15 mouse cellular contexts compared by ENCODE assay signal in the genomic region with DNA sequence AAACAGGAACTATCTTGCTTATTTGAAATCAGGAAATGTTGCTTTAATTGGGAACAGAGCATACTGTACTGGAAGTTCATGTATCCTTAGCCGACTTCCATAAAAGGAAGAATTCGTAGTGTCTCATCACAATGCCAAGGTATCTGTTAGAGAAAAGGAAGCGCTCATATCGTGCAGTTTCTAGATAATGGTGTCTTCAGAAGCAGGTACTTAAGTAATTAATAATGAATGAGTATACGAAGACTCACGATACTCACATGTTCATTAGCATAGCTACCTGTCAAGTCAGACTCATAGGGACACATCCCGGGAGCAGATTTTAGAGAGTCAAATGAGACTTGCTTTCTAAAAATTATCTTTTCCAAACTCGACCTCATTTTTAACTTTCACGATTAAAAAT. TPM values are rescaled to one million over a fixed set of nuclear protein-coding genes. Genes with fewer than 3 reads are reported as not detected.
DNase-seq lines count a peak whose midpoint lies in the region; ATAC-seq and TF ChIP-seq lines count a peak whose summit lies in the region.
"Had no signal": no experiment of that assay in that cellular context is flagged by ENCODE, and none has a peak within 500 bp of the region (broad histone marks: within the 10 kb centered on the region; RNA-seq: fewer than 3 reads in every experiment).

No protein-coding gene starts in this region.

- no peak overlapping the region for H3K4me2 ChIP-seq in heart, embryonic 12.5 days
- H3K4me2 ChIP-seq in lung, embryonic 14.5 days: no peak overlapping the region
- no peak overlapping the region for H3K4me2 ChIP-seq in intestine, embryonic 14.5 days (ENCODE audit: low read length)
- H3K4me2 ChIP-seq in stomach, embryonic 14.5 days (replicated peaks; ENCODE audit: low read depth, low read length): no peak overlapping the region

- no peak for DNase-seq in heart, postnatal 4 days
- no peak for DNase-seq in lung, embryonic 14.5 days
- DNase-seq in lung, postnatal 4 days: no peak
- no peak for DNase-seq in intestine, embryonic 14.5 days (ENCODE audit: low spot score)
- no peak for DNase-seq in gastrocnemius, postnatal 25 days
- DNase-seq in kidney, adult 2 months: no peak
- DNase-seq: adrenal gland, postnatal 25 days; kidney, adult 18-20 months; kidney, postnatal 25 days had no signal

- peaks cover 5% of the 10 kb centered on the region for H3K9me3 ChIP-seq in heart, embryonic 12.5 days (replicated peaks)
- H3K9me3 ChIP-seq in lung, embryonic 14.5 days (ENCODE audit: low read depth, low read length): no peaks in the 10 kb centered on the region
- H3K9me3 ChIP-seq in intestine, embryonic 14.5 days (ENCODE audit: control insufficient read depth, low read length): no peaks in the 10 kb centered on the region
- H3K9me3 ChIP-seq in stomach, embryonic 14.5 days (ENCODE audit: control insufficient read depth, low read depth, low read length): no peaks in the 10 kb centered on the region
- H3K9me3 ChIP-seq: liver, embryonic 12.5 days; midbrain, embryonic 12.5 days had no signal

- no peak overlapping the region for H3K9ac ChIP-seq in heart, embryonic 12.5 days
- no peak overlapping the region for H3K9ac ChIP-seq in lung, embryonic 14.5 days
- no peak overlapping the region for H3K9ac ChIP-seq in intestine, embryonic 14.5 days (ENCODE audit: low read length)
- H3K9ac ChIP-seq in stomach, embryonic 14.5 days (replicated peaks; ENCODE audit: low read depth, low read length): no peak overlapping the region
- H3K9ac ChIP-seq: liver, embryonic 12.5 days had no signal

- H3K4me1 ChIP-seq in heart, embryonic 12.5 days (replicated peaks): peaks cover 38% of the 10 kb centered on the region
- H3K4me1 ChIP-seq in lung, embryonic 14.5 days (ENCODE audit: insufficient read depth): peaks cover 16% of the 10 kb centered on the region; the same call in 1 of the 2 replicates
- peaks cover 17% of the 10 kb centered on the region for H3K4me1 ChIP-seq in intestine, embryonic 14.5 days (replicated peaks; ENCODE audit: control insufficient read depth, insufficient read depth, low read length)
- peaks cover 14% of the 10 kb centered on the region; the same call in 1 of the 2 replicates for H3K4me1 ChIP-seq in stomach, embryonic 14.5 days (ENCODE audit: control insufficient read depth, insufficient read depth, low read length)
- H3K4me1 ChIP-seq in kidney, adult 2 months (ENCODE audit: control insufficient read depth, insufficient read depth, low read length): no peaks in the 10 kb centered on the region

- no peak for TF ChIP-seq CTCF in lung, embryonic 14.5 days (IDR thresholded peaks at IDR 0.05; ENCODE audit: low read depth)
- TF ChIP-seq CTCF in kidney, adult 2 months (conservative IDR thresholded peaks at IDR 0.05; ENCODE audit: insufficient read depth, insufficient read length, low read depth, low read length): no peak

- no peak overlapping the region for H3K4me3 ChIP-seq in heart, embryonic 12.5 days
- no peak overlapping the region for H3K4me3 ChIP-seq in lung, embryonic 14.5 days (ENCODE audit: low read depth, low read length)
- no peak overlapping the region for H3K4me3 ChIP-seq in intestine, embryonic 14.5 days (ENCODE audit: low read depth, low read length)
- H3K4me3 ChIP-seq in stomach, embryonic 14.5 days (ENCODE audit: low read depth, low read length): no peak overlapping the region
- H3K4me3 ChIP-seq in kidney, adult 2 months (ENCODE audit: insufficient read depth, low read depth, low read length): no peak overlapping the region

- 57% methylated on average over 9 of the region's 9 CpGs for WGBS in heart, embryonic 12.5 days
- WGBS in lung, embryonic 14.5 days: 56% methylated on average over 9 of the region's 9 CpGs
- whole genome bisulfite sequencing in intestine, embryonic 14.5 days: 72% methylated on average over 9 of the region's 9 CpGs
- 73% methylated on average over 9 of the region's 9 CpGs for WGBS in stomach, embryonic 14.5 days
- 82% methylated on average over 9 of the region's 9 CpGs for WGBS in kidney, adult 2 months

- H3K27ac ChIP-seq in heart, embryonic 12.5 days (ENCODE audit: poor library complexity, severe bottlenecking): peak overlapping the region; percentile 93
- peak overlapping the region; percentile 70; the same call in 1 of the 2 replicates for H3K27ac ChIP-seq in lung, embryonic 14.5 days (ENCODE audit: low read depth)
- H3K27ac ChIP-seq in intestine, embryonic 14.5 days (ENCODE audit: low read depth): peak overlapping the region; percentile 82
- peak overlapping the region; percentile 68 for H3K27ac ChIP-seq in stomach, embryonic 14.5 days (ENCODE audit: low read length)
- no peak overlapping the region for H3K27ac ChIP-seq in kidney, adult 2 months (ENCODE audit: insufficient read depth, low read depth, low read length)
- H3K27ac ChIP-seq: liver, embryonic 12.5 days; macrophage; midbrain, embryonic 12.5 days had no signal

- H3K36me3 ChIP-seq in heart, embryonic 12.5 days: peaks cover 15% of the 10 kb centered on the region
- no peaks in the 10 kb centered on the region for H3K36me3 ChIP-seq in lung, embryonic 14.5 days (ENCODE audit: insufficient read depth)
- no peaks in the 10 kb centered on the region for H3K36me3 ChIP-seq in intestine, embryonic 14.5 days (ENCODE audit: control insufficient read depth, insufficient read depth, low read length)
- H3K36me3 ChIP-seq in stomach, embryonic 14.5 days (ENCODE audit: control insufficient read depth, insufficient read depth, low read length): no peaks in the 10 kb centered on the region
- H3K36me3 ChIP-seq in kidney, adult 2 months (ENCODE audit: control insufficient read depth, insufficient read depth, low read length): no peaks in the 10 kb centered on the region
- H3K36me3 ChIP-seq: liver, embryonic 12.5 days; midbrain, embryonic 12.5 days had no signal

- no peak for TF ChIP-seq POLR2A in kidney, adult 2 months (IDR thresholded peaks at IDR 0.05; ENCODE audit: low read depth, low read length)

- H3K27me3 ChIP-seq in heart, embryonic 12.5 days (replicated peaks): 0 out of 2 replicates have a peak, but pooled peaks cover 7% of the 10 kb centered on the region
- peaks cover 14% of the 10 kb centered on the region; the same call in 1 of the 2 replicates for H3K27me3 ChIP-seq in lung, embryonic 14.5 days (ENCODE audit: insufficient read depth, low read length)
- 0 out of 2 replicates have a peak, but pooled peaks cover 3% of the 10 kb centered on the region for H3K27me3 ChIP-seq in intestine, embryonic 14.5 days (replicated peaks; ENCODE audit: control insufficient read depth, insufficient read depth, low read length)
- no peaks in the 10 kb centered on the region for H3K27me3 ChIP-seq in stomach, embryonic 14.5 days (ENCODE audit: control insufficient read depth, insufficient read depth, low read length)
- H3K27me3 ChIP-seq in kidney, adult 2 months (replicated peaks; ENCODE audit: control insufficient read depth, insufficient read depth, low read length): no peaks in the 10 kb centered on the region

- no peak for ATAC-seq in heart, embryonic 12.5 days (ENCODE audit: insufficient number of reproducible peaks, low FRiP score)
- no peak for ATAC-seq in lung, embryonic 14.5 days (ENCODE audit: insufficient read depth)
- ATAC-seq in intestine, embryonic 14.5 days (replicated peaks; ENCODE audit: low FRiP score, low TSS enrichment, low read depth): no peak
- no peak for ATAC-seq in stomach, embryonic 14.5 days (ENCODE audit: insufficient number of reproducible peaks, insufficient read depth, low FRiP score, low read depth)
- ATAC-seq: CD4-positive, CD25-positive, alpha-beta regulatory T cell, adult 4 months; liver, embryonic 12.5 days had no signal

RNA-seq across cellular contexts. Expression of a gene that starts 30.6 kb away (rescaled TPM):
- polyA plus RNA-seq in heart, embryonic 12.5 days (2016; fragmentation: Nextera tagmentation; extraction: Ambion mirVana): 13.4 and 13.6 TPM in 2 replicates
- 10 to 100 TPM; 13.3 to 15.6 TPM for total RNA-seq in heart, postnatal 4 days (2021)
- polyA plus RNA-seq in lung, embryonic 14.5 days (2014; fragmentation: Nextera tagmentation; extraction: Ambion mirVana): 4.9 and 5.9 TPM in 2 replicates
- 17.5 and 25.1 TPM in 2 replicates for polyA plus RNA-seq in intestine, embryonic 14.5 days (2014; fragmentation: Nextera tagmentation; extraction: Ambion mirVana)
- polyA plus RNA-seq in stomach, embryonic 14.5 days (2014; fragmentation: Nextera tagmentation; extraction: Ambion mirVana): 17.6 and 17.7 TPM in 2 replicates
- total RNA-seq in gastrocnemius, postnatal 25 days (2021): under 1 TPM; 0.43 to 0.97 TPM
- 7.8 and 7.9 TPM in 2 replicates for polyA plus RNA-seq in kidney, adult 2 months (2012; rRNA removed)
- polyA plus RNA-seq: macrophage had no signal
